In the genomic region with DNA sequence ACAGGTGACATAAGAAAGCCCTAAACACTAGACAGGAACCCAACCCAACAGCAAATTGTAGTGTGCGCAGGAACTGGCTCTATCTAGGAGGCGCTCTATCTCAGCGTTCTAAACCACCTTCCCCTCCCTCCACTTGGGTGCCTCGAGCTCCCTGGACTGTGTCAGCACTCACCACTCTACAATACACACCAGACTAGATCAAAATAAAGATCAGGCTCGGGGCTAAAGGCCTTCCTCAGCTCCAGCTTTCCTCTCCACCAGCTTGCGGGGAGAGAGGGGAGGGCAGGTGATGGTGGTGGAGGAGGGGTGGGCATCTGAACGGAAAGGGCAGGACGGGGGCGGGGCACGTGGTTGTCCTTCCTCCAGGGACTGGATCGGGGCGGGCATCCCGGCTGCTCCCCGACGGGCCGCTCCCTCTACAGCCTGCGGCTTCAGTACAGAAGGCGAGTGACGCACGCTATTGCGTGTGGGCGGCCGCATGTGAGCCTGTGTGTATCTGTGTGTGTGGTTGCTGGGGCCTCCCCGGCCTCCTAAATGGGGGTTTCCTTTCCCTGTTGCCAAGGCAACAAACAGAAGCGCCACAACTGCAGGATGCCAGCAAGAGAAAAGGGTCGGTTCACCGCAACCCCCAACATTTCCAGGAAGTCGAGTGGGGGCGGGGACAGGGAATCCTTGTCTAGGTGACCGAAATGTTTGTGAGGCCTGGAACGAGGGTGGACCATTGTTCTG, we compare ENCODE assay signal across 8 mouse cellular contexts. TPM values are rescaled to one million over a fixed set of nuclear protein-coding genes. Genes with fewer than 3 reads are reported as not detected.
A peak's percentile ranks its signal among the peaks of the same experiment; 100 is the strongest.
DNase-seq lines count a peak whose midpoint lies in the region; ATAC-seq lines count a peak whose summit lies in the region.

A gene (minus strand): TSS at position 265 of the 729 bp plus-strand sequence.

- peak within 1 kb of the TSS; percentile 54 for H3K9ac ChIP-seq in intestine, embryonic 14.5 days (ENCODE audit: low read length)

- H3K36me3 ChIP-seq in intestine, embryonic 14.5 days (ENCODE audit: control insufficient read depth, insufficient read depth, low read length): no peaks in the 10 kb centered on the region

- H3K4me2 ChIP-seq in intestine, embryonic 14.5 days (ENCODE audit: low read length): peak within 1 kb of the TSS; percentile 62

- intact Hi-C loops in gastrocnemius, postnatal 36 days (cut with DNase I): no loop called here
- intact Hi-C loops in left cerebral cortex, postnatal 10 days (cut with DNase I): no loop called here

- DNase-seq in adrenal gland, adult 2 months: peak; percentile 98
- DNase-seq in embryo, embryonic 11.5 days (ENCODE audit: low read depth, low spot score): peak; percentile 88
- peak; percentile 87 to 92 for DNase-seq in gastrocnemius, postnatal 36 days
- peak; percentile 95 for DNase-seq in intestine, embryonic 14.5 days (ENCODE audit: low spot score)
- DNase-seq in left cerebral cortex, postnatal 10 days (ENCODE audit: extremely low spot score in 1 of 2, low spot score in 2 of 2): peak; percentile 90 to 98
- peak; percentile 91 for DNase-seq in right cerebral cortex, postnatal 14 days
- DNase-seq in urinary bladder, postnatal 25 days (ENCODE audit: low spot score): peak; percentile 91

- no peaks in the 10 kb centered on the region for H3K27me3 ChIP-seq in intestine, embryonic 14.5 days (replicated peaks; ENCODE audit: control insufficient read depth, insufficient read depth, low read length)

- peak; percentile 95 for ATAC-seq in intestine, embryonic 14.5 days (replicated peaks; ENCODE audit: low FRiP score, low TSS enrichment, low read depth)
- ATAC-seq in megakaryocyte progenitor cell, adult 5-6 weeks (replicated peaks; ENCODE audit: poor library complexity): peak; percentile 90

- peaks cover 22% of the 10 kb centered on the region for H3K4me1 ChIP-seq in intestine, embryonic 14.5 days (replicated peaks; ENCODE audit: control insufficient read depth, insufficient read depth, low read length)

- H3K27ac ChIP-seq in intestine, embryonic 14.5 days (ENCODE audit: low read depth): peak within 1 kb of the TSS; percentile 94

- H3K9me3 ChIP-seq in intestine, embryonic 14.5 days (ENCODE audit: control insufficient read depth, low read length): no peaks in the 10 kb centered on the region

- 2% methylated on average over 31 of the region's 31 CpGs for WGBS in intestine, embryonic 14.5 days

- peak within 1 kb of the TSS; percentile 43 for H3K4me3 ChIP-seq in intestine, embryonic 14.5 days (ENCODE audit: low read depth, low read length)

RNA-seq across cellular contexts. Expression of the gene that starts here (rescaled TPM):
- 100 to 1,000 TPM in 1 of 2 experiments, 10 to 100 TPM in 1; 78.2 to 158 TPM for total RNA-seq in adrenal gland, adult 2 months (2021)
- 170 and 236 TPM in 2 replicates for polyA plus RNA-seq in adrenal gland, adult 2 months (2012; rRNA removed)
- total RNA-seq in gastrocnemius, postnatal 36 days (2021): 10 to 100 TPM; 75.3 to 79.8 TPM
- polyA plus RNA-seq in intestine, embryonic 14.5 days (2014; fragmentation: Nextera tagmentation; extraction: Ambion mirVana): 86.0 and 96.0 TPM in 2 replicates
- total RNA-seq in left cerebral cortex, postnatal 10 days (2021): 10 to 100 TPM; 47.2 to 48.6 TPM
- 2.3 and 2.6 TPM in 2 replicates for total RNA-seq in megakaryocyte progenitor cell, adult 5-6 weeks (2015)
- 5.8 and 9.8 TPM in 2 replicates for total RNA-seq in megakaryocyte progenitor cell, adult 5-6 weeks (2017)

Comparison
In these comparisons a context has a peak if more than half of its experiments do, and no peak if none do; other contexts are left out.
1. Peak in every context shown above with its lines: DNase-seq, ATAC-seq, H3K4me3 ChIP-seq and H3K27ac ChIP-seq.
2. RNA of the gene that starts here (total RNA-seq): 78.2 to 158 TPM in adrenal gland, adult 2 months, 75.3 to 79.8 TPM in gastrocnemius, postnatal 36 days and 47.2 to 48.6 TPM in left cerebral cortex, postnatal 10 days; 2.3 to 9.8 TPM in megakaryocyte progenitor cell, adult 5-6 weeks; every median in the first group is over 4 times any median in the second.